Mouse (Mus musculus) thymus, postnatal 36 days (tissue): ENCODE data around the gene Dennd5a.

ENCODE experiments used
- DNase-seq, 2 experiments: peaks; one replicate each; pipeline ENCODE4 v3.0.0; 2022; ENCODE audit warnings: mixed read lengths in 2 of 2

Gene Dennd5a

GRCm38 (mm10) chr7:109881561-109882099 is 78.6 kb downstream of the Dennd5a start:
- no peak for DNase-seq

DNA sequence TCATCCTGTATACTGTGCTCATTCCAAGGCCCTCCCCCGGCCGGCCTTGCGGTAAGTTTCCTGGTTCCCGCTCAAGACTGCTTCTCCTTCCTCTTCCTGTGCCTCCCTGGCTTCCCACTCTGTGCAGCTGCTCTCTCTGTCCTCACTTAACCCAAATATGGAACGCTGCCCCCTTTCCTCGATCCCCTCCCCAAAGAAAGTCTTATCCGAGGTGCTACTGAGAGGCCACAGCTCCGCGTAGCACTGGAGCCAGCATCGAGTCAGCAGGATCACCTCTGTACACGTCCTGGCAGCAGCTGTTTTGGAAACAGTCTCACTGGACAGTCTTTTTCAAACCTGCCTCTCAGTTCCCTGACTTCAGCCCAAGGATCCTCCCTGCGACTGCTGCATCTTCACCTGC is 81.1 kb downstream of the Dennd5a start:
- no peak for DNase-seq

DNA sequence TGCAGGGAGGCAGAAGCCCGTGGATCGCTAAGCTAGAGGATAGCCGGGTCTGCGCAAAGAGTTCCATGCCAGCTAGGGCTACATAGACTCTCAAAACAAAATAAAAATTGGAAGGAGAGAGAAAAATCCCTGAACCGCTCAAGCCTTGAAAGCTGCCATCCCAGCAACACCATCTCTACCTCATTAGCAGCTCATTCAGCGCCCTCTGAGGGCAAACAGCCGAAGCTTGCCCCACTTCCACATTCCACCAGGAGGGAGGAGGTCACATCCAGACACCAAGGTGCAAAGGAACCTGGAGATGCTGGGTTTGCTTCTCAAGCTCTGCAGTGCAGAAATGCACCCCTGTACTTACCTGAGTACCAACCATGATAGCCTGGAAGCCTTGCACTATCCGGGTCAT is 84.2 kb downstream of the Dennd5a start:
- no peak for DNase-seq

GRCm38 (mm10) chr7:109875598-109875997 is 84.7 kb downstream of the Dennd5a start:
- no peak for DNase-seq

GRCm38 (mm10) chr7:109875033-109875432 is 85.2 kb downstream of the Dennd5a start:
- no peak for DNase-seq

DNA sequence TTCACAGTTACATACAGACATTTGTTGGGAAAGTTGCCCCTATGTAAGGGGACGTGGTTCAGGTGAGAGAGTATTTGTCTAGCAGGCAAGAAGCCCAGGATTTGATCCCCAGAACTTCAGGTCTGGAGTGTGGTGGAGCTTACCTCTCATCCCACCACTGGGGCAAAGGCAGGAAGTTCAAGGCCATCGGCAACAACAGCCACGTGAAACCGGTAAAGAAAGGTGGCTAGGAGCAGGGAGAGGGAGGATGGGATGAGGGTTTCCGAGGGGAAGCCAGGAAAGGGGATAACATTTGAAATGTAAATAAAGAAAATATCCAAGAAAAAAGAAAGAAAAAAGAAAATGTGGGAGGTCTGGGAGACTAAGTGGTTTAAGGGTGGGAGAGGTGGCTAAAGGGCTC is 87.1 kb downstream of the Dennd5a start:
- DNase-seq = no peak

GRCm38 (mm10) chr7:109871232-109871631 is 89.0 kb downstream of the Dennd5a start:
- DNase-seq = no peak

DNA sequence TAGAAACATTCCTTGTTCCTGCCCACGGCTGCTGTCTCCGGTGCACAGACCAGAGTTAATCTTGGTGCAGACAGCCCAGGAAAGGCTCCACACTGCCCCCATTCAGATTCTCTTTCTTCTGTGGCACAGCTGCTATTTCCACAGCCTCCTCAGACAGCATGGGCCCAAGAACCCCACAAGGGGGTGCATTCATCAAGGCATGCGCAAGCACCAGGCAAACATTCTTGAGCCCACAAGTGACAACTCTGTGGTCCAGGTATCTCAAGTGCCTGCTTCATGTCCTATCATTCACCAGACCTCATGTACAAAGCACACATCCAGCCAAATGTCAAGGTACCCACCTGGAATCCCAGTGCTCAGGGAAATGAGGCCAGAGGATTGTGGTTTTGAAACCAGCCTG is 91.8 kb downstream of the Dennd5a start:
- DNase-seq = no peak

DNA sequence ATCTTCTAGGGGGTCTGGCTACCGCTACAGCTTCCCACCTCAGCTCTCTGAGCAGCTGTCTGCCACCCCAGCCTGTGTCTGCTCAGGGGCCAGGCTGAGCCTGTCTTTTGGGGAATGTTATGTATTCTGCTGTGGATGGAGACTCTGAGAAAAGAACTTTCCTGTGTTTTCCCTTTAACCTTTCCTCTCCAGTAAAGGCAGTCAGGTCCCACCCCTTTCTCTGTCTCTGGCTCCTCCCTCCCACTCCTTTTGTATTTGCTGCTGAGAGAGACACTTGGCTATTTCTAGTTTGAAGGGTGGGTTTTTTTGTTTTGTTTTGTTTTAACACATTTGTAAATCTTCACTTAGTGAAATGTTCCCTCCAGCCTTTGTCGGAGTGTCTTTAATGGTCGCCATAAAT is 93.6 kb downstream of the Dennd5a start:
- no peak for DNase-seq

GRCm38 (mm10) chr7:109865370-109866229 is 94.7 kb downstream of the Dennd5a start, which contains the start of gene Scube2:
TSS of gene Scube2 (minus strand) at chr7:109865679.
- DNase-seq = no peak

DNA sequence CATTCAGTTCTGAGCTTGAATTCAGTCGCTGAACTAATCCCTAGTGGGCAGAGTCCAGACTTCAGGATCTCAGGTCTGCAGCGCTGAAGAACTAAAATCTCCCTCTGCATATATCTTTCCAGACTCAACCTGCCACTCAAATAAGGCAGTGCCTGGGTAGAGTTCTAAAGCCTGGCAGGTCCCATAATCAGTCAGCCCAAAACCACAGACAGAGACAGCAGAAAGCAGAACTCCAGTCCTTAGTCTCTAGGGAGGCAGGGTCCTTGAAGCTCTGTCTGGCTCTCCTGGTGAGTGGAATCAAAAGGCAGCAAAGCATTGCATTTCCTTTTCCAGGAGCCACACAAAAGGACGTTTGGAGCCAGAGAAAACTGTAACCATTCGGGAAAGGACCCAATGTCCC is 96.7 kb downstream of the Dennd5a start:
- no peak for DNase-seq

DNA sequence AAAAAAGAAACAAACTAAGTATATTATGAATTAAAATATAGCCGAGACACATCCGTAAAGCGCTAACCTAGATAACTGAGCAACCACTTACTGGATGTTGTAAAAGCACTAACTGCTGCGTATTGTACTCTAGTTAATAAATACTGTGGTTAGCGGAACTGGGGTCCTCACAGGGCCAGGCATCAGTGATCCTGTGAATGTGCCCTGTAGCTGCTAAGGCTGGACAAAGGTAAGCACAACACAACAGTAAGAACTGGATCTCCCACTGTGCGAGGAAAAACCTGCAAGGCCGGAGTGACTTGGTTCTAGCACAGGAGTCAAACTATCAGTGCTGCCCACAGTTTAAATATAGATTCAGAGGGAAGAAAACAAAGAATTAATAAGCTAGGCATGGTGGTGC is 100.1 kb downstream of the Dennd5a start:
- no peak for DNase-seq

GRCm38 (mm10) chr7:109859354-109859753 is 100.9 kb downstream of the Dennd5a start:
- DNase-seq = no peak

DNA sequence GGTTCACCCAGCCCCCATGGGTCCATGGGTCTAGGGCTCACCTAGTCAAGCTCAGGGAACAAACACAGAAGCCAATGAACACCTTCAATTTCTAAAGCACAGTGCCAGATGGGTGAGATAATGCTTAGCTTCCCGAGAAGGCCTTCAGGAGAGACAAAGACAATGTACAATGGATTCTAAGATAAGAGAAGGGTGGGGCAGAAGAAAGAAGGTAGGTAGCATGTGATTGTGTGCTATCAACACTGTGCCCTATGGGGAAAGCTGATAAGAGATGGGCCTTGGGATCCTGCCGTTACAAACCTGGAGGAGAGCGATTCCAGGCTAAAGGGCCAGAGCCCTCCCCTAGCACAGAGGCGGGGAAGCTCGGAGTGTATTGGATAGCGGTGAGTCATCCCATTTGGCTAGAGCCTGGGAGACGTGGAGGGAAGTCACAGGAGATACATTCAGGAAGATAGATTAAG is 107.5 kb downstream of the Dennd5a start:
- no peak for DNase-seq

GRCm38 (mm10) chr7:109852017-109852416 is 108.3 kb downstream of the Dennd5a start:
- no peak for DNase-seq

- DNase-seq = no peak
Observed at GRCm38 (mm10) chr7:109850531-109850930, 109.7 kb downstream of the Dennd5a start.

- no peak for DNase-seq
Observed at GRCm38 (mm10) chr7:109849750-109850434, 110.4 kb downstream of the Dennd5a start.

- no peak for DNase-seq
Observed at GRCm38 (mm10) chr7:109848867-109849733, 111.2 kb downstream of the Dennd5a start.

GRCm38 (mm10) chr7:109844100-109844499 is 116.2 kb downstream of the Dennd5a start:
- no peak for DNase-seq
